ENCODE assay signal across 8 mouse cellular contexts in genomic region chr2:70838536-70839216, GRCm38 (mm10). TPM values are rescaled to one million over a fixed set of nuclear protein-coding genes. Genes with fewer than 3 reads are reported as not detected.
DNase-seq lines count a peak whose midpoint lies in the region; ATAC-seq and TF ChIP-seq lines count a peak whose summit lies in the region.

No protein-coding gene starts in this region.

- no peak for DNase-seq in frontal cortex, postnatal 14 days (ENCODE audit: low spot score in 2 of 2)
- DNase-seq in retina, embryonic 14.5 days (ENCODE audit: low spot score) = no peak
- DNase-seq in testis, postnatal 14 days (ENCODE audit: low spot score) = no peak

- no peak for ATAC-seq in erythroblast, adult 5-6 weeks (replicated peaks; ENCODE audit: low FRiP score, poor library complexity, severe bottlenecking)
- peak; percentile 60 for ATAC-seq in CD4-positive, CD25-positive, alpha-beta regulatory T cell, adult 4 months
- ATAC-seq in intestine, postnatal 0 days = peak; percentile 91
- peak; percentile 50 for ATAC-seq in megakaryocyte progenitor cell, adult 5-6 weeks (replicated peaks; ENCODE audit: poor library complexity)

- peak overlapping the region; percentile 45 for H3K4me3 ChIP-seq in erythroblast, embryonic 14.5 days (replicated peaks)
- H3K4me3 ChIP-seq in intestine, postnatal 0 days (ENCODE audit: low read depth, low read length) = no peak overlapping the region

- H3K4me1 ChIP-seq in erythroblast, embryonic 14.5 days (ENCODE audit: control insufficient read depth) = peaks cover 30% of the 10 kb centered on the region
- no peaks in the 10 kb centered on the region for H3K4me1 ChIP-seq in intestine, postnatal 0 days (replicated peaks; ENCODE audit: control insufficient read depth, insufficient read depth, low read length)

- H3K9ac ChIP-seq in intestine, postnatal 0 days (ENCODE audit: low read depth, low read length) = no peak overlapping the region

- no peaks in the 10 kb centered on the region for H3K27me3 ChIP-seq in erythroblast, embryonic 14.5 days (ENCODE audit: control insufficient read depth)
- H3K27me3 ChIP-seq in intestine, postnatal 0 days (replicated peaks; ENCODE audit: control insufficient read depth, insufficient read depth, low read length) = no peaks in the 10 kb centered on the region

- WGBS in intestine, postnatal 0 days = 13% methylated on average over 12 of the region's 12 CpGs

- H3K9me3 ChIP-seq in erythroblast, embryonic 14.5 days (ENCODE audit: control insufficient read depth, low read length) = no peaks in the 10 kb centered on the region
- H3K9me3 ChIP-seq in intestine, postnatal 0 days (ENCODE audit: control insufficient read depth) = no peaks in the 10 kb centered on the region

- no peaks in the 10 kb centered on the region for H3K36me3 ChIP-seq in erythroblast, embryonic 14.5 days (ENCODE audit: control insufficient read depth)
- no peaks in the 10 kb centered on the region for H3K36me3 ChIP-seq in intestine, postnatal 0 days (ENCODE audit: control insufficient read depth, insufficient read depth)

- peak overlapping the region; percentile 52 for H3K4me2 ChIP-seq in intestine, postnatal 0 days (replicated peaks; ENCODE audit: low read depth)

- H3K27ac ChIP-seq in intestine, postnatal 0 days (ENCODE audit: low read depth, low read length) = peak overlapping the region; percentile 62; the same call in 1 of the 2 replicates

- TF ChIP-seq CTCF in intestine, postnatal 0 days (IDR thresholded peaks at IDR 0.05; ENCODE audit: low read depth) = no peak

RNA-seq across cellular contexts. Expression of gene Tlk1, which starts 13.1 kb away (rescaled TPM):
- polyA plus RNA-seq in erythroblast, embryonic 14.5 days (2012) = 3.3 and 4.5 TPM in 2 replicates
- total RNA-seq in erythroblast, adult 5-6 weeks (2015; ENCODE audit: low replicate concordance) = 58.6 and 84.4 TPM in 2 replicates
- total RNA-seq in erythroblast, adult 5-6 weeks (2017; ENCODE audit: low replicate concordance) = 59.6 and 75.0 TPM in 2 replicates
- polyA plus RNA-seq in CD4-positive, CD25-positive, alpha-beta regulatory T cell, adult 4 months (2017; shearing (Covaris generic)) = 10 to 100 TPM; 41.7 to 42.6 TPM
- 27.8 and 30.5 TPM in 2 replicates for polyA plus RNA-seq in intestine, postnatal 0 days (2015; fragmentation: Nextera tagmentation; extraction: Ambion mirVana)
- total RNA-seq in megakaryocyte progenitor cell, adult 5-6 weeks (2015) = 71.7 and 80.6 TPM in 2 replicates
- 41.5 and 45.2 TPM in 2 replicates for total RNA-seq in megakaryocyte progenitor cell, adult 5-6 weeks (2017)
